Mouse (Mus musculus) splenic B cell, adult 2 months (primary cell): ENCODE data around the gene Mta1.

Experiments
- DNase-seq: peaks from one replicate; pipeline ENCODE4 v3.0.0-alpha.2; 2011; ENCODE audit warnings: low read depth, low spot score
- H3K27me3 ChIP-seq: 2 replicates; pipeline ENCODE4 v1.6.1; 2012; ENCODE audit warnings: mild to moderate bottlenecking, low read length, moderate library complexity, mixed read lengths; ENCODE audit not compliant: control insufficient read depth, poor library complexity, insufficient read depth, severe bottlenecking
- H3K36me3 ChIP-seq: 2 replicates; pipeline ENCODE4 v1.6.1; 2012; ENCODE audit warnings: mild to moderate bottlenecking, low read length, moderate library complexity, mixed read lengths; ENCODE audit not compliant: control insufficient read depth, poor library complexity, insufficient read depth, severe bottlenecking

Mta1 gene

DNA sequence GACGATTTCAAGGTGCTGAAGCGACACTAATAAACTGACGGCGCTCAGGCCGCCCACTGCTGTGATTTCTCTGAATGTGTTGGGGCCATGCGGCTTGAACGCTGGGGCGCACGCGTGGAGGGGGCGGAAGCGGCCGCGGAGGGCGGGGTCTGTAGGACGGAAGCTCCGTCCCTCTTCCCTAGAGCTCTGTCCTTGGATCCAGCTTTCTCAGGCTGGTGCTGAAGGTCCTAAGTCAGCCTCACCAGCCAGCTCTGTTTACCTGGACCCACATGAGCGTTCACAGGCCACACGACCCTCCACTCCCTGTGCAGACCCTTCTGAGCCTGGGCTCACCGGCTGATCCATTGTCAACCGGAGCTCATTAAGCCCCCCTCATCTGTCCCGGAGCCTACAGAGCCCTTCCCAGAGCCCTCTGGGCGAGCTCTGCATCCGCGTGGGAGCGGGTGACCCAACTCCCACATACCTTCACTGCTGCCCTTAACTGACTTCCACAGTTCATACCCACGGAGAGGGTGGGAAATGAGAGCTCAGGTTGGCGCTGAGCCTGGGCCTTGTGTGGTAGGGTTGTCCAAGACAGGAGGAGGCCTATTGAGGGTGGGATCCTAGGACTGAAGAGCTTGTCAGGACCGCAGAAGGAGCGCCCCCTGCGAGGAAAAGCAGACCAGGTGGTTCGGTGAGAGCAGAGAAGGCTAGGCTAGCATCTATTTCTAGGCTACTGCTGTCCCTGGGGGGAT, 23.6 kb upstream of the Mta1 start, which contains the start of gene Tex22:
Gene Tex22 (plus strand): TSS at position 174 of the 734 bp plus-strand sequence.
- DNase-seq, result peak; percentile 71
- H3K27me3 ChIP-seq, result no peaks in the 10 kb centered on the region
- no peaks in the 10 kb centered on the region for H3K36me3 ChIP-seq

DNA sequence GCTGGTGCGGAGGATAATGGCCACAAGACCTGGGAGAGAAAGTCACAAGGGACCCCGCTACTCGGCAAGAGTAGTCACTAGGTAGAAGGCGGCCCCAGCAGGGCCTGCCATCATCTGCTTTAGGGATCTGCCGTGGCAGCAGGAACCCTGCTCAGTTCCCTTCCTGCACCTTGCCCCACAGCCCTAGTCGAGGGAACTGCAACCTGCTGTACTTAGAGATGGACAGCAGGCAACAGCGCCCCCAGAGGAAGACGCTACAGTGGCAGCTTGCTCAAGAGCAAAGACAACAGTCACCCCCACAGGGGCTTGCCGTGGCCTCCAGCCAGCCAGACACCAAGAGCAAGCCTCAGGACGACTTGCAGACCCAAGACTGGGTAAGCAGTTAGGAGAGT, 23.0 kb upstream of the Mta1 start:
- DNase-seq, result peak; percentile 94
- no peaks in the 10 kb centered on the region for H3K27me3 ChIP-seq
- no peaks in the 10 kb centered on the region for H3K36me3 ChIP-seq

DNA sequence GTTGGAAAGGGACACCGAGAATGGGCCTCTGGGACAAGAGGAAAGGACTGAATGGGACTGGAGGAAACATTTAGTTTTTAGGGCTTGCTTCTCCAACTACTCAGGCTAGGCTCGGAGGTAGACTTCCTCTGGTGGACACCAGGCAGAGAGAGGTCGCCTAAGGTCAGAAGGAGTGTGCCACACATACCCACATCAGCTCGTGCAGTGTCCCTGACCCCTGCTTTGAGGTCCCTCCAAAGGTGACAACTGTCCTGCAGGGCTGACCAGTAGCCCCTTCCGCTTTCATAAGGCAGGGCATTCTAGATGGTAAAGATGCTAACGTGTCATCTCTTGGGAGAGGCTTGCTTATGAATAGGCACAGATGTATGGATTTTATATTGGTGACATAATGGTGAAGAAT, 22.6 kb upstream of the Mta1 start:
- DNase-seq, result no peak
- Histone ChIP-seq H3K36me3 (no peaks in the 10 kb centered on the region), H3K27me3 (no peaks in the 10 kb centered on the region)

DNA sequence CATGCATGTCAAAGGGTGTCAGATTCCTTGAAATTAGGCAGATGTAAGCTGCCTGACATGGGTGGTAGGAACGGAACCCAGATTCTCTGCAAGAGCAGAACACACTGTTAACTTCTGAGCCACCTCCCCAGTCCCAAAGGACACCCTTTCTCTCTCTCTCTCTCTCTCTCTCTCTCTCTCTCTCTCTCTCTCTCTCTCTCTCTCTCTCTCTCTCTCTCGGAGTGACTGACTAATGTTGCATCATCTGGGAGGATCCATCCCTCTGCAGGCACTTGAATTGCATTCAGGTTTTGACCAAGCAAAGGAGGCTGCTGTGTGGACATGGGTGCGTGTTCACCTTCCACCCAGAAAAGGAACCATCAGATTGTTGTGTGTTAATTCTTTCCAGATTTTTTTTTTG, 10.8 kb upstream of the Mta1 start:
- no peak for DNase-seq
- H3K27me3 ChIP-seq, result no peaks in the 10 kb centered on the region

DNA sequence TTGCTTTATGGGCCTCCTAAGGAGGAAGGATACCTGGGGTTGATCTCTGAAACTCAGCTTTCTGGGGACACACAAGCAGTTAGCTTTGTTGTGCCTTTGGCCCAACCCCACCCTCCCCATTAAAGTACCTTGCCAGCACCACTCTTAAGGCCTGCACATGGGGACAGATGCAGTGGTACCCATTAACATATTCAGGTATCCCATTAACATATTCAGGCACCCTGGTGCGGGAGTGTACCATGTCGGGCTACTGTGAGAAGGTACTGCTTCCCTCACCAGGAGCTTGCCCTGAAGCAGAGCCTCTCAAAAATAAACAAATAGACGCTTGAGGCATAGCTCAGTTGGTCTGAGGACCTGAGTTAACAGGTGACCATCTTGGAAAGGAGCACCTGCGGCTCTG, 10.1 kb upstream of the Mta1 start:
- no peak for DNase-seq
- H3K27me3 ChIP-seq, result no peaks in the 10 kb centered on the region
- no peaks in the 10 kb centered on the region for H3K36me3 ChIP-seq

More for the DNA sequence above, 10.8 kb upstream of the Mta1 start:
- no peaks in the 10 kb centered on the region for H3K36me3 ChIP-seq

DNA sequence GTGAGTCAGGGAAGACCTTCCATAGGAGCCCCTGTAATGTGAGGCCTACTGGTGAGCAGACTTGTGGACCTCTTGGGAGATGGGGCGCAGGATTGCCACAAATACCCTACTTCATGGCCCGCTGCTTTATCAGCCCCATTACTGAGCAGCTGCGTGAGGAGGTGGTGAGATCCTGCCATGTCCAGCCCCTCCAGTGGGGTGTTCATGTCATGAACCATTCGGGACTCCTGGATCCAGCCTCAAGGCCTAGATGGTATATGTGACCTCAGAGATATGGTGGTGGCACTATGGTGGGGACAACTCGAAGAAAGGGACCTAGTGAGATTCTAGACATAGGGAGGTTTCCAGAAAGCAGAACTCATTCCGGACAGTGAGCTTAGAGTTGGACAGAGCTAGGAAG, 9.0 kb upstream of the Mta1 start:
- H3K27me3 ChIP-seq, result no peaks in the 10 kb centered on the region
- H3K36me3 ChIP-seq, result no peaks in the 10 kb centered on the region
- no peak for DNase-seq

DNA sequence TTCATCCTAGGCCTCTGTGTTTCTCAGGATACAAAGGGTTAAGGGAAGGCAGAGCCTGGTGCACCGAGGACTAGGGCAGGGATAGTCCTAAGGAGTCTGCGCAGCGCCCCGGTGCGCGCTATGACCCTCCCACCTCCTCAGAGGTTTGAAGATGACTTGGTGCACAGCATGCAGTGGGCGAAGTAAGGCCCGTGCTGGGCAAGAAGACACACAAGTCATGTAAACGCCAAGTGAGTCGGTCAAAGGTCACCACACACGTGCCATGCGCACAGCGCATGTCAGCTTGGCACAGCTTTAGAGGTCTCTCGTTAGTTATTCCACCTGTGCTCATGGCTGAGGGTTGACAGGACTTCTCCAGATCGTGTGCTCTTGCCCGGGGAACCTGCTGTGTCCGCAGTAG, 8.0 kb upstream of the Mta1 start:
- Histone ChIP-seq H3K36me3 (no peaks in the 10 kb centered on the region), H3K27me3 (no peaks in the 10 kb centered on the region)
- no peak for DNase-seq

DNA sequence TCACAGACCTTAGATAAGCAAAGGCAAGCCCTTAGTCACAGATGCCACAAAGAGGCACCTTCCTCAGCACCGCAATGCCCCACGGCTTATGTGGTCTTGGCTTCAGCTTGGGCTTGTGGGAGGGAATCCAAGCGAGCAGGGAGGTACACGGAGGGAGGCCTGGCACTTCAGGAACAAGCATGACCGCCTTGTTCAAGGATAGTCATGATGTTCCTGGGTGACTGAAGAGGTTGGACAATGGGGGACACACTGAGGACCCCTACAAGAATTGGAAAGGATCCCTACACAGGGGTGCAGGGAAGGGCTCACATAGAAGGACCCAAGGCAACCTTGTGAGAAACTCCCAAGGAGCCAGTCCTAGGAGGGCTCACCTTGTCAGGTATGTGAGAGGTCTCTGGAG, 1.0 kb upstream of the Mta1 start:
- no peak for DNase-seq
- no peaks in the 10 kb centered on the region for H3K27me3 ChIP-seq
- no peaks in the 10 kb centered on the region for H3K36me3 ChIP-seq

DNA sequence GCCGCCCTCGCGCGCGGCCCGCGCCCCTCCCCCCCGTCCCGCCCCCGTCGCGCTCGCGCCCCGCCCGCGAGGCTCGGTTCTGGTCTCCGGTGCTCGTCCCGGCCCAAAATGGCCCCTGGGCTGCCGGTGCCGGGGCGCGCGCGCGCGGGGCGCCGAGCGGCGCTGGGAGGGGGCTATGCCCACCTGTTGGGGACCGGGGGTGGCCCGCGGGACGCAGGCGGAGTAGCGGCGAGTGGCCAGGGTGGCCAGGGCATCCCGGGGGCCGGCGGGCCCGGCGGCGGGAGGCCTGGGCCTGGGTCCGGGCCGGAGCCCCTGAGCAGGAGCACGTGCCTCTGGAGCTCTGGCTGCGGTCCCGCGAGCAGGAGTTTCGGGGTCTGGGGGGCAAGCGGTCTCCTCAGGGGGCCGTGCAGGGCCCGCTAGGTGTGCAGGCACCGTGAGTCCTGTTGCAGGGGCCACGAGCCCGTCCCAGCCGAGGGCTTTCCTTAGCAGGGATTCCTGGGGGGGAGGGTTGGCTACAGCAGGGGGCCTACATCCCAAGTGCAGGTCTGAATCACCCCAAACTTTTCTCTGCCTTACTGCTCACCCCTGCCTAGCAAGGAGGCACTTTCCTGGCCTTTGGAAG, 563 bp downstream of the Mta1 start:
- Histone ChIP-seq H3K27me3 (no peaks in the 10 kb centered on the region), H3K36me3 (no peaks in the 10 kb centered on the region)
- peak; percentile 22 for DNase-seq

DNA sequence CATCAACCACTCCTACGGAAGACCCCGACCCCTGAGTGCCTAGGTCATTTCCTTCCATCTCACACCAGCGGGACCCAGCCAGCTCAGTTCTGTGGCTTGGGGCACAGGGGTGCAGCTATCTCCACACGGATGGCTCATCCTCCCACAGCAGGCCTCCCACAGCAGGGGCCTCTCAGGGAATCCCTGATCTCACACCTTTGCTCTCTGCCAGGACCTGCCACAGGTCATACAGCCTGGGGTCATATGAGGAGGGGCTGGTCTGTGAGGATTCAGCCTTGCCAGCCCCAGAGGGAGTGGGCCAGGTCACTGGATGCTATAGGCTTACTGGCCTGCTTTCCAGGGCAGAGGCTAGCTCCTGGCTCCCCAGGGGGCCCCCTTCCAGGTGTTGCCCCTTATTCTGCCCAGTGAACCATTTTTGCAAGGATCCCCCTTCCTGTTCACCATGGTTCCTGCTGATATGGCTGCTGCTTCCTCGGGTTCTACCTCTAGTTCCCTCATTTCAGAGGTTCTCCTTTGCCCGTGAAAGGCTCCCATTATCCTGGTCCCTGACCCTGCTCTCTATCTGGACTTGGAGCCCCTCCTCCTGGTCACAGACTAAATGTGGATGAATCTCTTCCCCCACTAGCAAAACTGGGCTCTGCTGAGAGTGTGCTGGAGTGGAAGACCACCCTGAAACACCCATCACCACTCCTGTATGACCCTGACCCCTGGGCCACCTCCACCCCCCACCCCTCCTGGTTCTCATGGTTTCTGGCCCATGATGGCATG, 1.6 kb downstream of the Mta1 start:
- no peaks in the 10 kb centered on the region for H3K36me3 ChIP-seq
- DNase-seq, result no peak
- no peaks in the 10 kb centered on the region for H3K27me3 ChIP-seq

DNA sequence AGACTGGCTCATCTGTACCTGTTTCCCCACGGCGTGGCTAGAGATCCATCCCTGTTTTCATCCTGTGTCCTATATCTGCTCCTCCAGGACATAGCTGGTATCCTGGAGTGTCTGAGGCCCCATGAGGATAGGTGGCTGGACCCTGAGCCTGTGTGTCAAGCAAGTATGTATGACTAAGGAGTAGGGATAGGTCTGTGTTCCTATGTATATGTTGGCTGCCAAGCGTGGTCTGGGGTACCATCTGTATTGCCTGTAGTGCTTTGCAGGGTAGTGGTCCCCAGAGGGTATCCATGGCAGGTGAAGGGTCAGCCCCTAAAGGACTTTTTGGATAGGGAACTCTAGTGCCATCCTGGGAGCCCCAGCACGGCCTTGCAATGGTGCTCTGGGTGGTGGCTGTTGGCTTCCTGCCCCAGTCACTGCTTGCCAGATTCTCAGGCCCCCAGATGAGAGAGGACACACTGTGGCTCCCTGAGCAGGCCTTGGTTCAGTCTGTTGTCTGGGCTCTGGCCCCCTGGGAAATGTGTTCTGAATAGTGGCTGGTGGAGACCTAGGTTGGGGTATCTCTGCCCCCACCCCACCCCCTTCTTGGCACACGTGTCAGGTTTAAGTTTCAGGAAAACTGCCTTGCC, 2.5 kb downstream of the Mta1 start:
- H3K36me3 ChIP-seq, result no peaks in the 10 kb centered on the region
- no peaks in the 10 kb centered on the region for H3K27me3 ChIP-seq
- DNase-seq, result no peak

DNA sequence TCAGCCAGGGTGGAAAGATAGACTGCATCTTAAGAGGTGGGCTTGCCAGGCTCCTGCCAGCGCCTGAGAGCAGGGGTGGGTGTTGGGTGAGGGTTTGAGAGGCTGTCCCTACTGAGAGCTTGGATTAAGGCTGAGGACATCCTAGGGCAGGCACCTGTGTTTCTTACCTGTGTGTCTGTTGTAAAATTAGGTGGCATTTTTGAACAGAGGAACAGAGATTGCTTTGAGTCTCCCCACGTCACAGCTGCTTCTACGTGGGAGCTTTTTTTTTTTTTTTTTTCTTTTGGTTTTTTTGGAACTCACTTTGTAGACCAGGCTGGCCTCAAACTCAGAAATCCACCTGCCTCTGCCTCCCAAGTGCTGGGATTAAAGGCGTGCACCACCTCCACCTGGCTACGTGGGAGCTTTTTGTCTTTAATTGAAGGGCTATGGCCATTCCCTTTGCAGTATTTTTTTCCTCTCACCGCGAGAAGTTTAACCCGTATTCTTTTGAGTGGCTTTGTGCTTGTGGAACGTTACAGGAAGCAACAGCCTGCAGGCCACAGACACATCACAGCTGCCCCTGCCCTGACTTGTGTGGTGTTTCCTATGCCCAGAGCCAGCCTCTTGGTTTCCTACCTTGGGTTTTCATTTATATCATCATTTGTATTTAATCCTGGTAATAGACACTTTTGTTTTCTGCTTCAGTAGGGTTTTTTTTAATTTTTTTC, 3.3 kb downstream of the Mta1 start:
- Histone ChIP-seq H3K27me3 (no peaks in the 10 kb centered on the region), H3K36me3 (no peaks in the 10 kb centered on the region)
- DNase-seq, result no peak

DNA sequence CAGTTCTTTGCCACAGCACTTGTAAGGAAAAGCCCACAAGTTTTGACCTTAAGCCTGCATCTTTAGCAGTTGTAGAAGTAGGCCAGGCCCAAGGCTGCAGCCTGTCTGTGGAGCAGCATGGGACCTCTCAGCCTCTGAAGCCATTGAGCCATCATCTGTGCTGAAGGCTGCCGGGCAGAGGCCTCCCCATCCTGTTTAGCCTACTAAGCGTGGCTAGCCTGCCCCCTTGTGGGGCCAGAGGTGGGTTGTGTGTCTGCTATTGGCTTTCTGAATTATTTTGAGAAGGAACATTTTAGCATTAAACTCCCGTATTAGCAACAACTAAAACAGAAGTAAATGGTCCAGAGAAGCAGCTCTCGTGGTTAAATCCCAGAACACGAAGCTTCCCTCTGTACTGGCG, 4.4 kb downstream of the Mta1 start:
- Histone ChIP-seq H3K36me3 (no peaks in the 10 kb centered on the region), H3K27me3 (no peaks in the 10 kb centered on the region)
- DNase-seq, result peak; percentile 84

DNA sequence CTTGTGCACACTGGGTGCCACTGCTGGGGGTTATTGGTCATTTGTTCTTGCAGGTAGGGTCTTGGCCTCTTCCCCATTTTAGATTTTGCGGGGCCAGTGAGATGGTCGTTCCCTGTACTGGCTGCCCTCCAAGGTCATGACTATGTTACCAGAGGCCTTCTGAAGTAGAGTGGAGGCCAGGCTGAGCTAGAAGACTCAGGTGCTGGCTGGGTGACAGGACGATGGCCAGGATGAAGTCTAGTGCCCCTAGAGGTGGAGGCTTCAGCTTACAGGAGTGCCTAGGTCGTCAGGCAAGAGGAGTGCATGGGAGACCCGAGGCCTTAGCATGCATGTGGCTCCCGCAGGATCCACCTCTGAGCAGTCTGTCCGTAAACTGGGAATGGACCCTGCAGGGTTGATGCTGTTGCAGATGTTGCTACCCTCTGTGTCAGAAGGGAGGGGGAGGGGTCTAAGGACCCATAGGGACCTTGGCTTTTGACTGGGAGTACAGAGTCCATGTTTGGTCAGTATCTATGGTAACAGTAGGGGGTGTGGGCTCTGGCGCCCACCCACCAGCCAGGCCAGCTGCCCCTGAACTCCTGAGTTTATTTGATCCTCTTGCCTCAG, 5.9 kb downstream of the Mta1 start:
- no peaks in the 10 kb centered on the region for H3K27me3 ChIP-seq
- peak; percentile 51 for DNase-seq
- H3K36me3 ChIP-seq, result no peaks in the 10 kb centered on the region
